Mouse (Mus musculus) kidney, postnatal 0 days (tissue): Measurements from ENCODE around the gene Masp1. TPM values are rescaled to one million over a fixed set of nuclear protein-coding genes. Genes with fewer than 3 reads are reported as not detected.

Source experiments
- ATAC-seq: fragments of 200-750 bp; cut with Nextera tagmentation; replicated peaks from 2 replicates; pipeline ENCODE4 v1.8.0; 2017; ENCODE audit warnings: low read depth, moderate number of reproducible peaks, moderate TSS enrichment, moderate library complexity; ENCODE audit not compliant: low FRiP score
- DNase-seq: peaks from one replicate; pipeline ENCODE4 v3.0.0-alpha.2; 2016; ENCODE audit warnings: low spot score
- H3K27ac ChIP-seq: fragments of 300-500 bp; sonication (generic); 2 replicates; pipeline ENCODE4 v1.5.1; 2014; ENCODE audit warnings: mild to moderate bottlenecking
- H3K27me3 ChIP-seq: fragments of 300-500 bp; sonication (generic); 2 replicates; pipeline ENCODE4 v1.6.1; 2014; ENCODE audit warnings: low read length, mixed read lengths; ENCODE audit not compliant: insufficient read depth
- H3K36me3 ChIP-seq: fragments of 300-500 bp; sonication (generic); 2 replicates; pipeline ENCODE4 v1.6.1; 2014; ENCODE audit warnings: low read length, mixed read lengths; ENCODE audit not compliant: insufficient read depth
- H3K4me1 ChIP-seq: fragments of 300-500 bp; sonication (generic); replicated peaks from 2 replicates; pipeline ENCODE4 v1.6.1; 2014; ENCODE audit warnings: antibody characterized with exemption, low read length, mixed read lengths; ENCODE audit not compliant: insufficient read depth
- H3K4me2 ChIP-seq: fragments of 300-500 bp; sonication (generic); 2 replicates; pipeline ENCODE4 v1.6.1; 2014; ENCODE audit warnings: mild to moderate bottlenecking, low read length, moderate library complexity, mixed read lengths
- H3K4me3 ChIP-seq: fragments of 300-500 bp; sonication (generic); replicated peaks from 2 replicates; pipeline ENCODE4 v1.5.1; 2014; ENCODE audit warnings: low read depth, low read length
- H3K9ac ChIP-seq: fragments of 300-500 bp; sonication (generic); 2 replicates; pipeline ENCODE4 v1.6.1; 2014; ENCODE audit warnings: low read depth, low read length
- H3K9me3 ChIP-seq: fragments of 300-500 bp; sonication (generic); replicated peaks from 2 replicates; pipeline ENCODE4 v1.6.1; 2016; ENCODE audit warnings: low read length, inconsistent platforms, mixed read lengths
- CTCF ChIP-seq: IDR thresholded peaks from 2 replicates; pipeline ENCODE4 v1.5.1; 2016; ENCODE audit warnings: antibody characterized with exemption, low read depth, mild to moderate bottlenecking, moderate library complexity
- WGBS: fragments of 180-500 bp; shearing (Covaris S2); extraction: QIAGEN DNeasy Blood & Tissue Kit; methylation state at CpG from one replicate; pipeline ENCODE4 v1.1.7; 2014; 5-methylcytosine and 5-hydroxymethylcytosine counted together
- polyA plus RNA-seq: library from polyadenylated mRNA; unstranded; fragments of >200 nt; fragmentation: Nextera tagmentation; extraction: Ambion mirVana; gene quantifications from 2 replicates; pipeline ENCODE4 v1.2.1, GENCODE M21; 2015

Gene Masp1
- polyA plus RNA-seq, 1 experiment from 2014 or later = 3.3 TPM

DNA sequence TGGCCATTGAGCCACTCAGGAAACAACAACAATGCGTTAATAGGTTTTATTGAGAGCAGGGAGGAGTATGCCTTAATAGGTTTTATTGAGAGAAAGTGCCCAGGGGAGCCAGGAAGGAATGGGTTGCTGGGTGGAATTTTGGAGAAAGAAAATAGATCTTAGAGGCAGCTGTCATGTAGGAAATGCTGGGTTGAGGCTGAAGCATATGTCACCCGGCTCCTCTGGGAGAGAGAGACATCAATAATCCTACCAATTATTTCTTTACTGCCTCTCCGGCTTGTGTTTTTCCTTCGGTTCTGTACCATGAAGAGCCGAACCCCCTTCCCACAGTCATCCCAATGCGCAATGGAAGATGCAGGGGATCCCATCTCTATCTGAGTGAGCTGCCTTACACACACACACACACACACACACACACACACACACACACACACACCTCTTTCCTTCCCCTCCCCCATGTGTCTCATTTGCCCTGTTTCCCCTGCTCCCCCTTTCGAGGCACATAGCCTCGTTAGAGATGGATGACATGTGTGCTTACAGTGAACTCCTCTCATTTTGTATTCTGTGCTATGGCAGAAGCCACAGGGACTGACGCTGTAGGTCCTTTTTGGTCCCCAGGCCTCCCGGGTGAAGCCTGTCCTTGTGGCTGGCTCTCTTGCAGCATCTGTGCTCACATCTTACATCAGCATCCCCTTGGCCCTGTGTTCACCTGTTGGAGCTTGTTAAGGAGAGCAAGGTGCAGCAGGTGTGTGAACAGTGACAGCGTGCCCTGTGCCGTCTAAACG, 103.0 kb downstream of the Masp1 start:
- Histone ChIP-seq H3K4me3 (no peak overlapping the region), H3K27me3 (no peaks in the 10 kb centered on the region), H3K9me3 (no peaks in the 10 kb centered on the region), H3K27ac (no peak overlapping the region), H3K9ac (no peak overlapping the region), H3K36me3 (no peaks in the 10 kb centered on the region), H3K4me1 (no peaks in the 10 kb centered on the region), H3K4me2 (no peak overlapping the region)
- DNase-seq (no peak), ATAC-seq (no peak)
- WGBS = 63% methylated on average over 13 of the region's 13 CpGs
- TF ChIP-seq CTCF = no peak

DNA sequence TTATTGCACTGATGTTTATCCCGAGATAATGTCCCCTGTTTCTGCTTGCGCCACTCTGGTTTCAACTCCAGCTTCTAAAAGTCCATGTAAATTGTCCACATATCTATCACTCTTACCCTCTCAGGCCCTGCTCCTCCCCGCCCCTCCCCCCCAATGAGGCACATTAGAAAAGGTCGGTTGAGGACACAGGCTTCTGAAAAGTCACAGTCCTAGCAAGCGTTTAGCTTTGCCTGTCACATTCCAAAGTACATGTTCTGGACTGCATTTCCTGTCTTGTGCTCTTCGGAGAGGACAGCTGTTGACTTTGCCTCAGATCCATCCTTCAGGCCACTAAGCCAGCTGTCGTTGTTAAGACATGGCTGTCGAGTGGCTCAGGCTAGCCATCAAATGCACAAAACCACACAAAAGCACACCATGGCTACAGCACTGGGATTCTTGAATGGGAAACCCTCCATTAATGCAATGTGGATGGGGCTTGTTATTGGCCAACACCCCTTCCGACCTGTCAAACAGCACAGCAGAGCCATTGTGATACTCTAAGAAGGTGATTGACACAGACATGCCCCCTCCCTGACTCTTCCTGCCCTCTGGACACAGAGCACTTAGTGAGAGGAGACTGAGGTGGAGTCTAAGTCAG, 103.8 kb downstream of the Masp1 start:
- WGBS = 42% methylated on average over 9 of the region's 9 CpGs

GRCm38 (mm10) chr16:23416261-23416656, 104.4 kb downstream of the Masp1 start:
- H3K9ac ChIP-seq = no peak overlapping the region
- H3K4me2 ChIP-seq = peak overlapping the region; percentile 37; the same call in 1 of the 2 replicates
- DNase-seq = peak; percentile 54
- H3K9me3 ChIP-seq = no peaks in the 10 kb centered on the region
- H3K36me3 ChIP-seq = no peaks in the 10 kb centered on the region
- peak overlapping the region; percentile 25; the same call in 1 of the 2 replicates for H3K27ac ChIP-seq
- no peak overlapping the region for H3K4me3 ChIP-seq
- H3K27me3 ChIP-seq = no peaks in the 10 kb centered on the region
- ATAC-seq = no peak
- no peaks in the 10 kb centered on the region for H3K4me1 ChIP-seq
- 30% methylated on average over 10 of the region's 10 CpGs for WGBS
- no peak for TF ChIP-seq CTCF

More for the DNA sequence above, 103.8 kb downstream of the Masp1 start:
- Histone ChIP-seq H3K36me3 (no peaks in the 10 kb centered on the region), H3K4me1 (no peaks in the 10 kb centered on the region), H3K27me3 (no peaks in the 10 kb centered on the region), H3K27ac (peak overlapping the region; percentile 25; the same call in 1 of the 2 replicates), H3K9me3 (no peaks in the 10 kb centered on the region), H3K9ac (no peak overlapping the region), H3K4me3 (no peak overlapping the region), H3K4me2 (peak overlapping the region; percentile 37; the same call in 1 of the 2 replicates)
- DNase-seq (peak; percentile 76), ATAC-seq (peak; percentile 53; the same call in 1 of the 2 replicates)
- no peak for TF ChIP-seq CTCF

- Histone ChIP-seq H3K4me3 (no peak overlapping the region), H3K4me2 (no peak overlapping the region), H3K9ac (no peak overlapping the region), H3K9me3 (no peaks in the 10 kb centered on the region), H3K36me3 (no peaks in the 10 kb centered on the region), H3K4me1 (no peaks in the 10 kb centered on the region), H3K27me3 (no peaks in the 10 kb centered on the region), H3K27ac (no peak overlapping the region)
- DNase-seq = no peak
- TF ChIP-seq CTCF = no peak
- WGBS = 78% methylated on average over 6 of the region's 6 CpGs
- no peak for ATAC-seq
Observed at GRCm38 (mm10) chr16:23412930-23413329, 107.7 kb downstream of the Masp1 start.

- Histone ChIP-seq H3K27ac (no peak overlapping the region), H3K9ac (no peak overlapping the region), H3K4me3 (no peak overlapping the region), H3K9me3 (no peaks in the 10 kb centered on the region), H3K4me2 (no peak overlapping the region), H3K4me1 (peaks cover 2% of the 10 kb centered on the region; the same call in 1 of the 2 replicates), H3K27me3 (no peaks in the 10 kb centered on the region), H3K36me3 (no peaks in the 10 kb centered on the region)
- WGBS = 42% methylated on average over 8 of the region's 8 CpGs
- peak; percentile 90 for DNase-seq
- peak; percentile 71 for ATAC-seq
- TF ChIP-seq CTCF = peak; percentile 90
Observed at GRCm38 (mm10) chr16:23403008-23403755, 117.4 kb downstream of the Masp1 start.

- Histone ChIP-seq H3K4me2 (no peak overlapping the region), H3K36me3 (no peaks in the 10 kb centered on the region), H3K27ac (no peak overlapping the region), H3K27me3 (no peaks in the 10 kb centered on the region), H3K4me1 (peaks cover 2% of the 10 kb centered on the region; the same call in 1 of the 2 replicates), H3K9ac (no peak overlapping the region), H3K4me3 (no peak overlapping the region), H3K9me3 (no peaks in the 10 kb centered on the region)
- WGBS = 44% methylated on average over 3 of the region's 3 CpGs
- DNase-seq (no peak), ATAC-seq (no peak)
- TF ChIP-seq CTCF = no peak
Observed at GRCm38 (mm10) chr16:23401959-23402358, 118.7 kb downstream of the Masp1 start.
